Mouse (Mus musculus) liver, adult 2 months (tissue): ENCODE data around the gene I830077J02Rik. TPM values are rescaled to one million over a fixed set of nuclear protein-coding genes. Genes with fewer than 3 reads are reported as not detected.

Experiments
- DNase-seq: peaks from one replicate; pipeline ENCODE4 v3.0.0-alpha.2; 2011; ENCODE audit warnings: low read depth, low spot score; ENCODE audit errors: extremely low read depth
- H3K27ac ChIP-seq: fragments of 200-500 bp; replicated peaks from 2 replicates; pipeline ENCODE4 v1.5.1; 2012; ENCODE audit warnings: low read depth, mild to moderate bottlenecking, control low read depth, inconsistent platforms, low read length; ENCODE audit not compliant: insufficient read depth
- H3K27me3 ChIP-seq: fragments of 200-500 bp; 2 replicates; pipeline ENCODE4 v1.6.1; 2012; ENCODE audit warnings: mild to moderate bottlenecking, moderate library complexity, low read length, inconsistent platforms; ENCODE audit not compliant: control insufficient read depth, insufficient read depth
- H3K36me3 ChIP-seq: fragments of 200-500 bp; 2 replicates; pipeline ENCODE4 v1.6.1; 2012; ENCODE audit warnings: low read length, inconsistent platforms; ENCODE audit not compliant: control insufficient read depth, insufficient read depth
- H3K4me1 ChIP-seq: fragments of 200-500 bp; 2 replicates; pipeline ENCODE4 v1.6.1; 2011; ENCODE audit warnings: low read length; ENCODE audit not compliant: control insufficient read depth, insufficient read depth
- H3K4me3 ChIP-seq: fragments of 200-500 bp; 2 replicates; pipeline ENCODE4 v1.5.1; 2011; ENCODE audit warnings: low read depth, mild to moderate bottlenecking, control low read depth, low read length, moderate library complexity; ENCODE audit not compliant: insufficient read depth
- H3K79me2 ChIP-seq: fragments of 200-500 bp; 2 replicates; pipeline ENCODE4 v1.6.1; 2012; ENCODE audit warnings: inconsistent platforms, mild to moderate bottlenecking, low read length, moderate library complexity; ENCODE audit not compliant: control insufficient read depth, insufficient read depth
- H3K9ac ChIP-seq: fragments of 200-500 bp; 2 replicates; pipeline ENCODE4 v1.6.1; 2012; ENCODE audit warnings: low read depth, mild to moderate bottlenecking, control low read depth, inconsistent platforms, low read length
- CTCF ChIP-seq: fragments of 200-500 bp; IDR thresholded peaks from 2 replicates; pipeline ENCODE4 v1.5.1; 2011; ENCODE audit warnings: low read depth, low read length, control low read depth
- POLR2A ChIP-seq: fragments of 200-500 bp; IDR thresholded peaks from 2 replicates; pipeline ENCODE4 v1.6.1; 2011; ENCODE audit warnings: low read length, control low read depth; ENCODE audit not compliant: insufficient read depth; ENCODE audit errors: extremely low read depth
- WGBS: fragments of 180-500 bp; shearing (Covaris S2); methylation state at CpG from one replicate; pipeline ENCODE4 v1.1.7; 2018; 5-methylcytosine and 5-hydroxymethylcytosine counted together
- polyA plus RNA-seq: library from polyadenylated mRNA; depleted of rRNA; stranded (reverse); fragments of >200 nt; gene quantifications from 2 replicates; pipeline ENCODE4 v1.2.3, GENCODE M21; 2012
- total RNA-seq: library from RNA; depleted of rRNA; stranded (reverse); fragments of >200 nt; gene quantifications from 2 replicates; pipeline ENCODE4 v1.2.3, GENCODE M21; 2014

Gene I830077J02Rik
- total and polyA plus RNA-seq, 2 experiments: 0.39 to 0.55 TPM

DNA sequence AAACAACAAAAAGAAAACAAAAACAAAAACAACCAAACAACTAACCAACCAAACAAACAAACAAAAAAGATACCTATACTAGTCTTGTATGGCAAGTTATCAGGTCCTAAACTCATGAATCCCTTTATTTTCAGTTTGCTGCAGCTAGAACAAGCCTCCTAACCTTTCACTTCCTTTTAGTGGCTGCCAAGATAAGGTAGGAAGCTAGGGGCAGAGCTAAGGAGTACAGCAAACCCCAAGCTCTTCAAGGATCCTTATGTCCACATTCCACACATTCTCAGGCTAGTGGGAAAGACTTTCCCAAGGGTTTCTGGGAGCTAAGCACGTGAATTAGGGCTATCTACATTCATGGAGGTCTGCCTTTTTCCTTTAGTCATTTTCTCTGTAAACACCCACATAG lies 17.2 kb downstream of the I830077J02Rik start:
- H3K4me3 ChIP-seq: no peak overlapping the region
- DNase-seq: no peak
- H3K79me2 ChIP-seq: no peaks in the 10 kb centered on the region
- no peaks in the 10 kb centered on the region for H3K4me1 ChIP-seq
- TF ChIP-seq POLR2A (no peak), CTCF (no peak)
- H3K27me3 ChIP-seq: no peaks in the 10 kb centered on the region
- H3K9ac ChIP-seq: no peak overlapping the region
- H3K27ac ChIP-seq: no peak overlapping the region
- 37% methylated on average over 1 of the region's 1 CpGs for WGBS
- H3K36me3 ChIP-seq: no peaks in the 10 kb centered on the region

DNA sequence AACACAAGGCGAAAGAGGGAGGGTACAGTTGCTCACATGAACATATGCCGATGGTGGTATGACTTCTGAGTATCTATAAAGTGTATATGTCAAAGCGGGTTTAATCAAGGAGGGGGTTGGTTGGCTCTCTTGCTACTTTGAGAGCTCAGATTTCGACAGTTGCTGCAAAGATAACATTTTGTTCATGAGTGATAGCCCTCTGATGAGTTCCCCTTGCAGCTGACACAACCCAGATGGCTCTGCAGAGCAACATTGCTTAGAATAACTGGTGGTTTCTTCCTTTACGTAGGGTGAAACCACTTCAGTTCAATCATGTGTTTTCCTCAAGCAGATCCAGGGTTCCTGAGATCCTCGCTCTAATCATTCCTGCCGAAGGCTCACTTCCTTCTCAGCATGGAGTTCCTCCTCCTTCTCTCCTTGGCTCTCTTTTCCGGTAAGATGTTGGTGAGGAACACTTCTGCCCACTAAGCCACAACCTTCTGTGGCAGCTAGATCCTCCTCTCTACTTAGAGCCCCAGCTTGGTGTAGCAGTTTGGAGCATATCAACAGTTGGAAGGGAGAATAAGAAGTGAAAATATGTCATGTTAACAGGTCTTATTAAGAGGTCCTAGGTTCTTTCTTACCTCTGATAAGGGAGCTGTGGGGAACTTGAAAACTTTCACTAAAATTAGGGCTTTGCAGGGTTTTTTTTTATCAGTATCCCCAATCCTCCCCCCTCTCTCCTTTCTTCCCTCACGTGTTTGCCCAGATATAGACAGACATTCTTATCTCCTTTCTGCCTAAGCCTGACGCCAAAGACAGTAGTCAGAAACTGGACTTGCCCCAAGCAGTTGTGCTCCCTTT lies 18.4 kb downstream of the I830077J02Rik start:
- H3K4me1 ChIP-seq: no peaks in the 10 kb centered on the region
- H3K4me3 ChIP-seq: no peak overlapping the region
- DNase-seq: no peak
- H3K27me3 ChIP-seq: no peaks in the 10 kb centered on the region
- TF ChIP-seq POLR2A: no peak
- TF ChIP-seq CTCF: no peak
- no peaks in the 10 kb centered on the region for H3K79me2 ChIP-seq
- H3K9ac ChIP-seq: no peak overlapping the region
- no peaks in the 10 kb centered on the region for H3K36me3 ChIP-seq
- WGBS: 52% methylated on average over 10 of the region's 10 CpGs
- H3K27ac ChIP-seq: no peak overlapping the region

DNA sequence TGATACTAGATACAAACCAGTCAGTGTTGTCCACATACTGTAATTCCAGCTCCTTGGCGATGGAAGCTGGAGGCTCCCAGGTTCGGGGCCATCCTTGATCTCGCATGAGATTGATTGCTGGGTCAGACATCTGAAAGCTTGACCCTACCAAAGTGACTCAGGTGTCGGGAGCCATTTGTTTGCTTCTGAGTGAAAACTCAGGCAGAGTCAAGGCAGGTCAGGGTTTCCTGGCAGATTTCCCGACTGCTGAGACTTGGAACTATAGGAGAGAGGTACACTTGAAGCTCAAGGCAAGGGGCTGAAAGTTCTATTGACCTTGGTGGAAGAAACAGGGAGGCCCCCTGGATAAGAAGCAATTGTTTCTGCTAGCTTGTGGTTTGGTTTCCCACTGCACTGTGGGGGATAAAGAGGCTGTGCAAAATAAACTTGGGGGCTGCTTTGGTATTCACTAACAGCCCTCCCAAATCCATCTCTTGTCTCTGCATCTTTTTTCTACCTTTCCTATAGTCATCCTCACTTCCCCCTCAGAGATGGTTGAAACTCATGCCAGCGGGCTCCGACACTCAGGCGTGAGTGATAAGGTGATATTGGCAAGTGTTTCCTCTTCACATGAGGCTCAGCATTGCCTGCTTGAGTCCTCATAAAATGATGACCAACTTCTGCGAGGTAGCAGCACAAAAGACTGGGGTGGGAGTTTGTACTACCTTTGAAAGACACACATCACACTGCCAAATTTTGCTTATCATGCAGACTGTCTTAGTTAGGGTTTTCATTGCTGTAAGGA lies 20.2 kb downstream of the I830077J02Rik start:
- Histone ChIP-seq H3K36me3 (no peaks in the 10 kb centered on the region), H3K27me3 (no peaks in the 10 kb centered on the region), H3K9ac (no peak overlapping the region), H3K4me3 (no peak overlapping the region), H3K4me1 (no peaks in the 10 kb centered on the region), H3K27ac (no peak overlapping the region), H3K79me2 (no peaks in the 10 kb centered on the region)
- TF ChIP-seq POLR2A (no peak), CTCF (no peak)
- 60% methylated on average over 9 of the region's 9 CpGs for WGBS
- DNase-seq: no peak

DNA sequence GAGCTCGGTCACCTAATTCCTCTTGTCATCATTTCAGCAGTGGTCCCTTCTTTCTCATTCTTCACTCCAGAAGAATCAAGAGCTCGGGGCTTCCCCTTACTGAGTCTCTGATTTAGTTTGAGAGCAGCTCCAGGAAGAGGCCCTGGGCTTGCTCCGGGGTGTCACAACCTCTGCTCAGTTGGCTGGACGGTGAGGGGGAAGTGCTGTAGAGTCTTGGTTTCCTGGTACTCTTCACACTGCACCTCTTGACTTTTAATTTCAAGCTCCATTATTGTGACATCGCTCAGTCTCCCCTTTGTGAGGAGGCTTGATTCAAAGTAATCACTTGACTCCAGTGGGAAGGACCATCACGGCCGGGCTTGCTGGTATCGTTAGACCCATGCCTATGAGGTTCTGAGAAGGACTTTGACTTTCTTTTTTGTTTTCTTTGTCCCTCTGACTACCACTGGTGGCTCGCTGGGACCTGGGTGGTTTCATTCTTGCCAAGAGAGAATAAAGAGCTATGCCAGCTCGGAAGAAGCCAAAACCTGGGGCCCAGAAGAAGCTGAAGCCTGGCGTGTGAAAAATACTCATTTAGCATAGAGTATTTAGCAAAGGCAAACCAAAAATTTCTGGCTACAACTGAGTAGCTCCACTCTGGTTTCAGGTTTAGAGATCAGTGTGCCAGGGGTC lies 21.8 kb downstream of the I830077J02Rik start:
- no peak for DNase-seq
- WGBS: 74% methylated on average over 11 of the region's 11 CpGs
- Histone ChIP-seq H3K36me3 (no peaks in the 10 kb centered on the region), H3K27me3 (no peaks in the 10 kb centered on the region), H3K9ac (no peak overlapping the region), H3K27ac (no peak overlapping the region), H3K79me2 (no peaks in the 10 kb centered on the region), H3K4me1 (no peaks in the 10 kb centered on the region), H3K4me3 (no peak overlapping the region)
- TF ChIP-seq POLR2A (no peak), CTCF (no peak)

DNA sequence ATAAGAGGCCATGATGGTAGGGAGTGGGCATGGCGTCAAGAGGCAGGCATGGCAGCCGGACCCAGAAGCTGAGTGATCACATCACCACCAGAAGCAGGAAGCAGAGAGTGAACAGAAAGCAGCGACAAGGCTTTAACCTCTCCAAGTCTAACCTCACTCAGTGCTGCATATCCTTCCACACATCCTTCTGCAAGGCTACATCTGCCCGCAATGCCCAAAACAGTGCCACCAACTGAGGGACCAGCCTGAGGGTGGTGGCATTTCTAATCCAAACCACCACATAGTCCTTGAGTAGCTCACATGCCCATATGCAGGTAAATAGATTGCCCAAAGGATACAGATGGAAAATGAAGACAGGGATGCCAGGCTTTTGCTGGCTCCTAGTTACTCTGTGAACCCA lies 23.5 kb downstream of the I830077J02Rik start:
- no peak overlapping the region for H3K27ac ChIP-seq
- 91% methylated on average over 4 of the region's 4 CpGs for WGBS
- H3K36me3 ChIP-seq: no peaks in the 10 kb centered on the region
- no peaks in the 10 kb centered on the region for H3K27me3 ChIP-seq
- no peaks in the 10 kb centered on the region for H3K79me2 ChIP-seq
- H3K9ac ChIP-seq: no peak overlapping the region
- TF ChIP-seq CTCF: no peak
- no peak for TF ChIP-seq POLR2A
- no peaks in the 10 kb centered on the region for H3K4me1 ChIP-seq
- no peak overlapping the region for H3K4me3 ChIP-seq
- DNase-seq: no peak
